Mouse (Mus musculus) liver, postnatal 0 days (tissue): ENCODE data around the gene Sdad1.

Source experiments
- CTCF ChIP-seq: sonication (generic); IDR thresholded peaks from 2 replicates; pipeline ENCODE4 v1.5.1; 2016; ENCODE audit warnings: antibody characterized with exemption, low read depth
- EP300 ChIP-seq: IDR thresholded peaks from 2 replicates; pipeline ENCODE4 v1.6.1; 2016; ENCODE audit warnings: antibody characterized with exemption, low read depth, mild to moderate bottlenecking

GRCm38 (mm10) chr5:92322612-92323011 is 12.3 kb upstream of the Sdad1 start:
- no peak for TF ChIP-seq CTCF
- TF ChIP-seq EP300: no peak; the same call in 1 of the 2 replicates
